Mouse (Mus musculus): ENCODE data around the gene Ccdc148.

Ccdc148 gene

DNA sequence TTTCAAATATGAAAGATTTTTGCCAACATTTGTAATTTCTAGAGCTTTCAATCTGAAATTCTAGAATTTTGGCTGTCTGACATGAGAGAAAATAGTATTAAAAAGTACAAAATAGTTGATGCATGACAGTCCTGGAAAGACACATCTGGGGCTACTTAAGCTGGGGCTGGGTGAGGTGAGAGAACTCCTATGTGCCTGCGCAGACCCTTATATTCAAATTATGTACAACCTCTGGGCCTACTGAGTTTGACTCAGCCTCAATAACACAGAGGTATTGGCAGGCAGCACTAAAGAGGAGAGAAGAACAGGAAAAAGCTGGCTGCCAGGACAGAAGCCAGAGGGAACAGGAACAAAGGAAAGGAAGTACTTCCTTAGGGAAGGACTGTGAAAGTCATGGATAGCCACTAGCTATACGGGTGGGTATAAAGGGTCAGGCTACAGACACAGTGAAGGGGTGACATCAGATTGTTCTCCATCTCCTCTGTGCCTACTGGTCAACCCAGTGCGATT lies 381.4 kb downstream of the Ccdc148 start:
- DNase-seq (ENCODE audit: low read depth), result no peak

DNA sequence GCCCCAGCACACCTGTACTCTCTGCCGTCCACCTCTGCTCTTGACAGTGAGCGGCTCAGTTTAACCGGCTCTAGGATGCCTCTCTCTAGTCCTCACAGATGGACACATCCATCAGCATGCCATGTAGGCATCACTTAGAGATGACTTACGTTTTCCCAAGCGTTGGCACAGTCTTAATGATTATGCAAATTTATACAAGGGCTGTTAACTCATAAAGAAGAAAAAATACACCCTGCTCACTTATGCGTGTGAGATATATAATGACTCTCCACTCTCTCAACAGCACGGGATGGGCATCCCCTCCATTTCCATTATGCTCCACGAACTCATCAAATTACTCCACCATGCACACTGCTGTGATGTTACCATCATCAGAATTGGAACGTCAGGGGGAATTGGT lies 386.6 kb downstream of the Ccdc148 start:
- no peak for DNase-seq (ENCODE audit: low read depth)

All from naive thymus-derived CD4-positive, alpha-beta T cell, adult 2 months (primary cell).